Mouse (Mus musculus) heart, embryonic 16.5 days (tissue): ENCODE results near the gene Zranb3. TPM values are rescaled to one million over a fixed set of nuclear protein-coding genes. Genes with fewer than 3 reads are reported as not detected.

Source experiments
- ATAC-seq: fragments of 200-750 bp; cut with Nextera tagmentation; replicated peaks from 2 replicates; pipeline ENCODE4 v1.8.0; 2017; ENCODE audit warnings: moderate number of reproducible peaks; ENCODE audit not compliant: insufficient read depth, low FRiP score; ENCODE audit errors: extremely low read depth
- H3K27ac ChIP-seq: fragments of 300-500 bp; sonication (generic); 2 replicates; pipeline ENCODE4 v1.5.1; 2014; ENCODE audit warnings: mild to moderate bottlenecking, low read length, control low read depth, moderate library complexity
- H3K27me3 ChIP-seq: fragments of 300-500 bp; sonication (generic); 2 replicates; pipeline ENCODE4 v1.6.1; 2014; ENCODE audit warnings: low read length, mixed read lengths; ENCODE audit not compliant: control insufficient read depth, insufficient read depth
- H3K36me3 ChIP-seq: fragments of 300-500 bp; sonication (generic); 2 replicates; pipeline ENCODE4 v1.6.1; 2014; ENCODE audit not compliant: control insufficient read depth, insufficient read depth
- H3K4me1 ChIP-seq: fragments of 300-500 bp; sonication (generic); 2 replicates; pipeline ENCODE4 v1.6.1; 2014; ENCODE audit warnings: low read length, mixed read lengths; ENCODE audit not compliant: control insufficient read depth, insufficient read depth
- H3K4me2 ChIP-seq: fragments of 300-500 bp; sonication (generic); 2 replicates; pipeline ENCODE4 v1.6.1; 2014; ENCODE audit warnings: low read depth, mild to moderate bottlenecking, control low read depth, low read length
- H3K4me3 ChIP-seq: fragments of 300-500 bp; sonication (generic); 2 replicates; pipeline ENCODE4 v1.5.1; 2014; ENCODE audit warnings: mild to moderate bottlenecking, control low read depth, low read length
- H3K9ac ChIP-seq: fragments of 300-500 bp; sonication (generic); 2 replicates; pipeline ENCODE4 v1.6.1; 2014; ENCODE audit warnings: low read length, control low read depth
- H3K9me3 ChIP-seq: fragments of 300-500 bp; sonication (generic); replicated peaks from 2 replicates; pipeline ENCODE4 v1.6.1; 2016; ENCODE audit warnings: low read length; ENCODE audit not compliant: control insufficient read depth
- WGBS: fragments of 180-500 bp; shearing (Covaris S2); extraction: QIAGEN DNeasy Blood & Tissue Kit; methylation state at CpG from one replicate; pipeline ENCODE4 v1.1.7; 2014; 5-methylcytosine and 5-hydroxymethylcytosine counted together
- polyA plus RNA-seq: library from polyadenylated mRNA; unstranded; fragments of >200 nt; fragmentation: Nextera tagmentation; extraction: Ambion mirVana; gene quantifications from 2 replicates; pipeline ENCODE4 v1.2.1, GENCODE M21; 2015

Gene Zranb3
- polyA plus RNA-seq, 1 experiment from 2014 or later: 7.1 TPM

- Histone ChIP-seq H3K27me3 (no peaks in the 10 kb centered on the region), H3K4me2 (no peak overlapping the region), H3K9me3 (no peaks in the 10 kb centered on the region), H3K27ac (no peak overlapping the region), H3K36me3 (no peaks in the 10 kb centered on the region), H3K9ac (no peak overlapping the region), H3K4me3 (no peak overlapping the region), H3K4me1 (peaks cover 11% of the 10 kb centered on the region)
- ATAC-seq: no peak
- WGBS: 60% methylated on average over 3 of the region's 3 CpGs
Observed at GRCm38 (mm10) chr1:127985391-127985790, 117.5 kb downstream of the Zranb3 start.

GRCm38 (mm10) chr1:127983274-127983993 lies 119.4 kb downstream of the Zranb3 start:
- H3K4me3 ChIP-seq: no peak overlapping the region
- no peaks in the 10 kb centered on the region for H3K4me1 ChIP-seq
- H3K9me3 ChIP-seq: no peaks in the 10 kb centered on the region
- ATAC-seq: no peak
- WGBS: 87% methylated on average over 5 of the region's 5 CpGs
- H3K36me3 ChIP-seq: no peaks in the 10 kb centered on the region
- H3K9ac ChIP-seq: no peak overlapping the region
- no peaks in the 10 kb centered on the region for H3K27me3 ChIP-seq
- no peak overlapping the region for H3K27ac ChIP-seq
- H3K4me2 ChIP-seq: no peak overlapping the region

GRCm38 (mm10) chr1:127982268-127982667 lies 120.6 kb downstream of the Zranb3 start:
- no peaks in the 10 kb centered on the region for H3K4me1 ChIP-seq
- 75% methylated on average over 3 of the region's 3 CpGs for WGBS
- no peaks in the 10 kb centered on the region for H3K36me3 ChIP-seq
- no peak for ATAC-seq
- H3K4me2 ChIP-seq: no peak overlapping the region
- H3K27me3 ChIP-seq: no peaks in the 10 kb centered on the region
- no peaks in the 10 kb centered on the region for H3K9me3 ChIP-seq
- H3K4me3 ChIP-seq: no peak overlapping the region
- no peak overlapping the region for H3K9ac ChIP-seq
- H3K27ac ChIP-seq: no peak overlapping the region

GRCm38 (mm10) chr1:127980911-127981559 lies 121.8 kb downstream of the Zranb3 start:
- WGBS: 74% methylated on average over 2 of the region's 2 CpGs
- no peaks in the 10 kb centered on the region for H3K36me3 ChIP-seq
- H3K9ac ChIP-seq: no peak overlapping the region
- no peak for ATAC-seq
- H3K27me3 ChIP-seq: no peaks in the 10 kb centered on the region
- no peak overlapping the region for H3K4me2 ChIP-seq
- no peaks in the 10 kb centered on the region for H3K4me1 ChIP-seq
- no peak overlapping the region for H3K4me3 ChIP-seq
- no peaks in the 10 kb centered on the region for H3K9me3 ChIP-seq
- H3K27ac ChIP-seq: no peak overlapping the region

- Histone ChIP-seq H3K27me3 (no peaks in the 10 kb centered on the region), H3K36me3 (no peaks in the 10 kb centered on the region), H3K9ac (no peak overlapping the region), H3K4me2 (no peak overlapping the region), H3K4me1 (no peaks in the 10 kb centered on the region), H3K4me3 (no peak overlapping the region), H3K9me3 (no peaks in the 10 kb centered on the region), H3K27ac (no peak overlapping the region)
- WGBS: 82% methylated on average over 1 of the region's 1 CpGs
- ATAC-seq: no peak
Observed at GRCm38 (mm10) chr1:127978125-127978524, 124.7 kb downstream of the Zranb3 start.

- Histone ChIP-seq H3K4me1 (no peaks in the 10 kb centered on the region), H3K27me3 (no peaks in the 10 kb centered on the region), H3K4me3 (no peak overlapping the region), H3K4me2 (no peak overlapping the region), H3K27ac (no peak overlapping the region), H3K36me3 (no peaks in the 10 kb centered on the region), H3K9ac (no peak overlapping the region), H3K9me3 (no peaks in the 10 kb centered on the region)
- no peak for ATAC-seq
- 82% methylated on average over 6 of the region's 6 CpGs for WGBS
Observed at GRCm38 (mm10) chr1:127976106-127976505, 126.7 kb downstream of the Zranb3 start.

- no peaks in the 10 kb centered on the region for H3K4me1 ChIP-seq
- no peak overlapping the region for H3K4me2 ChIP-seq
- H3K9me3 ChIP-seq: no peaks in the 10 kb centered on the region
- H3K4me3 ChIP-seq: no peak overlapping the region
- 80% methylated on average over 2 of the region's 2 CpGs for WGBS
- H3K27me3 ChIP-seq: no peaks in the 10 kb centered on the region
- no peak for ATAC-seq
- no peak overlapping the region for H3K9ac ChIP-seq
- H3K27ac ChIP-seq: no peak overlapping the region
- H3K36me3 ChIP-seq: no peaks in the 10 kb centered on the region
Observed at GRCm38 (mm10) chr1:127975676-127976075, 127.2 kb downstream of the Zranb3 start.

GRCm38 (mm10) chr1:127974082-127974481 lies 128.8 kb downstream of the Zranb3 start:
- Histone ChIP-seq H3K4me3 (no peak overlapping the region), H3K27ac (no peak overlapping the region), H3K9ac (no peak overlapping the region), H3K4me1 (no peaks in the 10 kb centered on the region), H3K36me3 (no peaks in the 10 kb centered on the region), H3K27me3 (no peaks in the 10 kb centered on the region), H3K4me2 (no peak overlapping the region), H3K9me3 (no peaks in the 10 kb centered on the region)
- WGBS: 89% methylated on average over 4 of the region's 4 CpGs
- no peak for ATAC-seq

GRCm38 (mm10) chr1:127970870-127971269 lies 132.0 kb downstream of the Zranb3 start:
- H3K4me3 ChIP-seq: no peak overlapping the region
- H3K9ac ChIP-seq: no peak overlapping the region
- no peak for ATAC-seq
- WGBS: 78% methylated on average over 4 of the region's 4 CpGs
- H3K9me3 ChIP-seq: no peaks in the 10 kb centered on the region
- no peak overlapping the region for H3K4me2 ChIP-seq
- no peaks in the 10 kb centered on the region for H3K36me3 ChIP-seq
- no peaks in the 10 kb centered on the region for H3K27me3 ChIP-seq
- no peak overlapping the region for H3K27ac ChIP-seq
- H3K4me1 ChIP-seq: no peaks in the 10 kb centered on the region
